Mouse (Mus musculus) gastrocnemius, postnatal 25 days (tissue): ENCODE results near the gene Plaur. TPM values are rescaled to one million over a fixed set of nuclear protein-coding genes. Genes with fewer than 3 reads are reported as not detected.
"Not testable (repeated sequence)": the region's sequence is repeated elsewhere in the genome, so short reads cannot be mapped to it uniquely, and the experiment has no call there.

Experiments
- DNase-seq: peaks from one replicate; pipeline ENCODE4 v3.0.0; 2022
- total RNA-seq, 2 experiments: library from RNA; stranded (reverse); gene quantifications; 1 replicate in 1 of 2; 2 replicates in 1 of 2; pipeline ENCODE4 v1.2.3; 2021

Gene Plaur
- total RNA-seq, 2 experiments from 2014 or later = 0.75 TPM; not detected in 1

- no peak for DNase-seq
Observed at GRCm38 (mm10) chr7:24478911-24479310, 16.6 kb downstream of the Plaur start.

DNA sequence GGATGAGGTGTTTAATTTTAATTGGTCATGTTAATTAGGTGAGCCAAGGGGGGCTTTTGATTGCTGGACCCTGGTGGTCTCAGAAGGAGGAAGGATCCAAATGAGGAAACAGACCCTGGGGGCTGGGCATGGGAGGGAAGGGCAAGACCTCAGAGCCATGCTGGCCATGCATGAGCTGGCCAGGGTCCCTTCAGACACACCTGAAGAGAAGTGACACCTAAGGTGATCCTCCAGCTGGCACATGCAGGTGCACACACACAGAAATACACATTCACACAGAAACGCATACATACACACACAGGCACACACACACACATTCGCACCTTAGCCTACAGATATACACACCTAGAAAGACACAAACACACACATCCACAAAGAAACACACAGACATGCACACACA lies 17.4 kb downstream of the Plaur start:
- DNase-seq = no peak

- peak; percentile 47 for DNase-seq
Observed at GRCm38 (mm10) chr7:24480121-24480941, 18.0 kb downstream of the Plaur start.

GRCm38 (mm10) chr7:24480986-24481473 lies 18.7 kb downstream of the Plaur start:
- no peak for DNase-seq

DNA sequence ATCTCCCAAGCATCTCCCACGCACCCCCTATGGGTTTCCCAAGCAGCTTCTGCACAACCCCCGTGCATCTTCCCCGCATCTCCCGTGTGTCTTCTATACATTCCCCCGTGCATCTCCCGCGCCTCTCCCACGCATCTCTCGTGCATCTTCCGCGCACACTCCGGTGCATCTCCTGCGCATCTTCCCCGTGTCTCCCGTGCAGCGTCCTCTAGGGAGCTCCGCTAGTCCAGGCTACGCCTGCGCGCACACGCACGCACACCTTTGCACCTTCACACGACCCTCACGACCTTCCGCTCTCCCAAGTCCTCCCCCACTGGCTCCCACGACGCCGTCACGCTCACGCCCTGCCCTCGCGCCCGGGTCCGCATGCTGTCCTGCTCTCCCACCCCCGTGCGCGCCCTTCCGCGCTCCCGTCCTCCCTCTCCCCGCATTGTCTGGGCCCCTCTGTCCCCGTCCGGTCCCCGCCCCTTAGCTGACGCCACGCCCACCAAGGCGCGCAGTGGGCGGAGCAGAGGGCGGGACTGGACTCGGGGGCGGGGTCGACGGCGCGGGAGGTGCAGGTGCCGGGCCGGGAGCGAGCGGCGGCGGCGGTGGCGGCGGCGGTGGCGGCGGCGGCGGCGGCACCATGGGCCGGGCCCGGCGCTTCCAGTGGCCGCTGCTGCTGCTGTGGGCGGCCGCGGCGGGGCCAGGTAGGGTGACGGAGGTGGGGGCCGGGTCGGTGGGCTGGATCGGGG lies 19.4 kb downstream of the Plaur start, which contains the start of gene Cadm4:
TSS of gene Cadm4 (plus strand) at position 550 of the 734 bp plus-strand sequence.
- peak; percentile 79 for DNase-seq

GRCm38 (mm10) chr7:24482208-24483020 lies 20.1 kb downstream of the Plaur start:
- DNase-seq = no peak

DNA sequence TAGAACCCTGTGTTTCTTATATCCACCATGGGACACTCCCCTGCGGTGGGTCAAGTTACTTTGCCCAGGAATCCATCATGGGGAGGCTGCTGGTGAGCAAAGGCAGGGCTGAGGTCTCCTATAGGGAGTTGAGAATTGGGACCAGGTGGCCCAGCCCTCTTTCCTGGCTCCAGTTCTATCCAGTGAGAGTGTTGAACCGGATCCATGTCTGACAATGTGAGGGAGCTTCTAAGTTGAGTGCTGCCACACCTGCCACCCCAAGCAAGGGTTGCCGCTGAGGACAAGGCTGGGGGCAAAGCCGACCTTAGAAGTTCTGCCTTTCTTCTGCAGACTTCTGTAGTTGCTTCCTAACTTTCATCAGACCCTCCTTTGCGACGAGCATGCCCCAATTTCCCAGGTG lies 21.0 kb downstream of the Plaur start:
- not testable (repeated sequence) for DNase-seq

DNA sequence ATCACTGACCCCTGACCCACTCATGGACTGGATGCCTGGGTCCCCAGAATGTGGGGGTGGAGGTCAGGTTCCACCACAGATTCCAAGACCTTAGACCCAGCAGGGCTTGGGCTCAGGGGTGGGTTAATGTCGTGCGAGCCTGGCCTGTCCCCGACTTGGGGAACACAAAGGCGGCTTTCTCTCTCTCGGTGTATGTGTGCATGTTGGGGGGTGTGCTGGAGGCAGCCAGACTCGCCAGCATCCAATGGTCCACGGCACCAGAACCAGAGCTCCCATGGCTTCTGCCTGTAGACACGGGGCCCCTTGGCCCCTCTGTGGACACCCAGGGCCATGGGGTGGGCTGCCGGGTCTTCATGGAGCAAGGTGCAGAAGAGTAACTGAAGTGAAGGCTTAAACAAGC lies 23.2 kb downstream of the Plaur start:
- no peak for DNase-seq

- no peak for DNase-seq
Observed at GRCm38 (mm10) chr7:24486654-24487130, 24.4 kb downstream of the Plaur start.

- no peak for DNase-seq
Observed at GRCm38 (mm10) chr7:24487403-24487802, 25.1 kb downstream of the Plaur start.

DNA sequence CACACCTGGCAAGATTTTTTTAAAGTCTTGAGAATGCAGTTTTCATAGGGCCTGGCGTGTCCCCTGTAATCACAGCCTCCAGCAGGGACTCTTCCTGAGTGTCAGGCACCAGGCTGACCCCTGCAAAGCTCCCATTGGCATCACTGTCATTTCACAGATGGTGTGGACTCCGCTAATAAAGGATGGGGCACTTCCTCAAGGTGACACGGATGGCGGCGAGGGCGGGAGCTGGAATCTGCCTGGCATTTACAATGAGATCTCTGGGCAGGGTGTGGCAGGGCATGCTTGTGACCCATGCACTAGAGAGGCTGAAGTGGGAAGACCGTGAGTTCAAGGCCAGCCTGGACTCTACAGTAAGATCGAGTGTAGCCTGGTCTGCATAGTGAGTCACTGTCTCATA lies 26.0 kb downstream of the Plaur start:
- DNase-seq = no peak

DNA sequence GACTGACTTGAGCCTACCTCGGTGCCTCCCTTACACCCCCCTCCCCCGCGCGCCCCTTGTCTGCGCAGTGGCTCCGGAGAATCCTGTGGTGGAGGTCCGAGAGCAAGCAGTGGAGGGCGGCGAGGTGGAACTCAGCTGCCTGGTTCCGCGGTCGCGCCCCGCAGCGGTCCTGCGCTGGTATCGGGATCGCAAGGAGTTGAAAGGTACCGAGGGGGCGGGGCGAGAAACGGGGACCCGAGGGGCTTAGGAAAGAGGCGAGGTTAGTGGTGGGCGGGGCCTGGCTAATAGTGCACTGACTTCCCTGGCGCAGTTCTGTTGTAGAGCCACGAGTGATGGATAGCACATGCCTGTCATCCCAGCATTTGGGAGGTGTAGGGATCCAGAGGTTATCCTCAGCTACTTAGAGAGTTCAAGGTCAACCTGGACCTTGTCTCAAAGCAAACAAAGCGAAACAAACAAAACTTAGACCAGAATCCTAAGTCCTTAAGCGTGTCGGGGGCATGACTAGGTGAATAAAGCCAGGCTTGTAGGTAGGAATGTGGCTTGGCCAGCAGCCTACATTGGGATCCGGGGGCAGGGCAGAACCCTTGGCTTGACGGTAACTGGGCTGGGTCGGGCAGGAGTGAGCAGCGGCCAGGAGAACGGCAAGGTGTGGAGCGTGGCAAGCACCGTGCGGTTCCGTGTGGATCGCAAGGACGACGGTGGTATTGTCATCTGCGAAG lies 37.7 kb downstream of the Plaur start:
- DNase-seq = no peak

GRCm38 (mm10) chr7:24500929-24501328 lies 38.6 kb downstream of the Plaur start:
- no peak for DNase-seq

- DNase-seq = no peak
Observed at GRCm38 (mm10) chr7:24501492-24501891, 39.2 kb downstream of the Plaur start.

DNA sequence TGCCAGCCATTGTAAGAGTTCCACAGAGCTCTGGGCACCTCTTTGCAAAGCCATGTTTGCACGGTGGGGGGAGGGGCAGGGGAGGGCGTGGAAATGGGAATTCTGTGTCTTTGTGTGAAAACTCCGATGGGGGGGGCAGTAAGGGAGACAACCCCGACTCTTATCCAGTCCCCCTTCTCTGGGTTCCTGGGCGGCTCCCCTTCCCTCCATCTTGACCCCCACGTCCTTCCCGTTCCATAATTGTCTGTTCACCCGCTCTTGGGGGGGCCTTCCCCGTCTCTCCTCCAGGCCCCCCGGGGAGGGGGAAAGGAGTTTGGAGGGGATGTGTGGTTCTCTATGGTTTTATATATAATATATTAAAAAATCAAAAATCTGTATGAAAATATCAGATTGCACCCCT lies 41.7 kb downstream of the Plaur start:
- DNase-seq = no peak

DNA sequence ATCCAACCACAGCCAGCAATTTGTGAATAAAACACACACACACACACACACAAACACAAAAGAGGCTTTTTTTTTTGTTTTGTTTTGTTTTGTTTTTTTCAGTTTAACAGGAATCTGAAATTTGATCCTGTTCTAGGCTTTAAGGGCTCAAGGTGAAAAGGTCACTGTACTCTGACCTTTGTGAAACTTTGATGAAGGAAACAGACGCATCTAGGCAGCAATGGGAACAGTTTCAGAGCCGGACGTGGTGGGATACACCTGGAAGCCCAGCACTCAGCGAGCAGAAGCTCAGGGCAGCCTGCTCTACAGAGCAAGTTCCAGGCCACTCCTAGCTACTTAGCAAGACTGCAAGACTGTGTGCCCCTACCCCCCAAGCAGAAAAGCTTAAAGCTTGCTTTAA lies 42.6 kb downstream of the Plaur start:
- DNase-seq = no peak

GRCm38 (mm10) chr7:24505447-24506064 lies 43.3 kb downstream of the Plaur start:
- no peak for DNase-seq

- DNase-seq = no peak
Observed at GRCm38 (mm10) chr7:24506065-24506459, 43.8 kb downstream of the Plaur start.

- DNase-seq = peak; percentile 58
Observed at GRCm38 (mm10) chr7:24506476-24506837, 44.2 kb downstream of the Plaur start.

DNA sequence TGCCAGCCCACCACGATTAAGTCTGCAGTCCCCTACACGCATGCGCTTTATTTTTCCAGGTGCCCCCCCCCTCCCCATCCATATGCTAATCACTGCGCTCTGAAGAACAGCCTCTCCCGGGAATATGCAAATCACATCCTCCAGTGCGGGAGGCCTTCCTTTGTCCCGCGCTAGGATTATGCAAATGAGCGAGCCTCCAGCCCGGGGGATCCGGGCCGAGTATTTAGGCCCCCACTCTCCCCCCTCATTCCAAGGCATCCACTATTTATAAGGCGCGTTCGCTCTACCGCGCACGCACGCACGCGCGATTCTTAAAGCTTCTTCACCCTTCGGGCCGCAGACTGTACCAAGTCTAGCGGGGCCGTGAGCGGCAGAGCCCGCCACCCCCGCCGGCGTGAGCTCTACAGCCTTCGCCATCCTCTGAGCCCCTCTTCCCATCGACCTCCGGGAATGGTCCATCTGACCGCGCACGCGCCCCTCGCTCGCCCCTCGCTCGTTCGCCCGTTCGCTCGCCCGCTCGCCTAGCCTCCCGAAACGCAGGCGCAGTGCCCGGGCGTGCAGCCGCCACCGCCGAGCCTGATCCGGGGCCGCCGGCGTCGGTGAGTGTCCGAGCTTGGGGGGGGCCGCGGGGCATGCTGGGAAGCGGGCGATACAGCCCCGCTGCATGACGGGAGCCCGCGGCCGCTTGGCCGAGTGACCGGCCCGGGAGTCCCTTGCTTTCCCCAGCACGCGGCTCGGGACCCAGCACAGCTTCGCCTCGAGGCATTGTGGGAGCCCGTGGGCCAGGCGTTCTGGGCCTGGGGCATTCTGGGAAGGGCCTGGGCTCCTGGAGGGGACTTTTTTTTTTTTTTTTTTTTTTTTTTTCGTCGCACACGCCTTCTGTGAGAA lies 44.8 kb downstream of the Plaur start, which contains the start of gene Zfp428:
TSS of gene Zfp428 (plus strand) at position 169 of the 888 bp plus-strand sequence.
- DNase-seq = peak; percentile 91
